Mouse (Mus musculus): ENCODE measurements around the gene Gpr142. TPM values are rescaled to one million over a fixed set of nuclear protein-coding genes. Genes with fewer than 3 reads are reported as not detected.

Gpr142 gene
- polyA plus RNA-seq, 1 experiment, result not detected

DNA sequence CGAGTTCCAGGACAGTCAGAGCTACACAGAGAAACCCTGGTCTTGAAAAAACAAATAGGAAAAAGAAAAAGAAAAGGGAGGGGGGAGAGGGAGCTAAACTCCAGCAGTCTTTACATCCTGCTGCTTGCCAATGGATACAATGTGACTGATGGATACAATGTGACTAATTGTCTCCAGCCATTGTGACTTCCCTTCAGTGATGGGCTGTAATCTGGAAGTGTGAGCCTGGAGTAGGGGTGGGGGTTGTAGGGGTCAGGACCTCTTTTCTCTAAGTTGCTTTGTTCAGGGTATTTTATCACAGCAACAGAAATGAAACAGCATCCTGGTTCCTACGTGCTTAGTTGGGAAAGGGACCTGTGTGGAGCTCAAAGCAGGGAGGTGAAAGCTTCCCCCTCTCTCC is 20.4 kb downstream of the Gpr142 start:
- Histone ChIP-seq H3K27me3 (ENCODE audit: control insufficient read depth, insufficient read depth, insufficient read length) (no peaks in the 10 kb centered on the region), H3K79me3 (ENCODE audit: low read depth) (no peaks in the 10 kb centered on the region), H3K4me3 (ENCODE audit: insufficient read depth, poor library complexity, severe bottlenecking) (no peak overlapping the region), H3K79me2 (ENCODE audit: control insufficient read depth, insufficient read depth) (no peaks in the 10 kb centered on the region), H3ac (ENCODE audit: control insufficient read depth, insufficient read length, low read depth) (no peak overlapping the region), H3K36me3 (ENCODE audit: control insufficient read depth, insufficient read depth) (no peaks in the 10 kb centered on the region)
- no peak for TF ChIP-seq USF1 (IDR thresholded peaks at IDR 0.05; ENCODE audit: low read depth)
- no peak for TF ChIP-seq CTCF (IDR thresholded peaks at IDR 0.05; ENCODE audit: control insufficient read depth, insufficient read depth, insufficient read length)
- no peak for TF ChIP-seq FOSL1 (IDR thresholded peaks at IDR 0.05; ENCODE audit: insufficient read depth, low read length, poor library complexity, severe bottlenecking)
- no peak for TF ChIP-seq CEBPB (IDR thresholded peaks at IDR 0.05; ENCODE audit: low read depth)
- TF ChIP-seq MYOG (IDR thresholded peaks at IDR 0.05; ENCODE audit: control insufficient read depth, extremely low read depth, insufficient read length), result no peak
- TF ChIP-seq MAX (IDR thresholded peaks at IDR 0.05), result no peak
- TF ChIP-seq MYOD1 (IDR thresholded peaks at IDR 0.05; ENCODE audit: control insufficient read depth, insufficient read length, low read depth), result no peak

DNA sequence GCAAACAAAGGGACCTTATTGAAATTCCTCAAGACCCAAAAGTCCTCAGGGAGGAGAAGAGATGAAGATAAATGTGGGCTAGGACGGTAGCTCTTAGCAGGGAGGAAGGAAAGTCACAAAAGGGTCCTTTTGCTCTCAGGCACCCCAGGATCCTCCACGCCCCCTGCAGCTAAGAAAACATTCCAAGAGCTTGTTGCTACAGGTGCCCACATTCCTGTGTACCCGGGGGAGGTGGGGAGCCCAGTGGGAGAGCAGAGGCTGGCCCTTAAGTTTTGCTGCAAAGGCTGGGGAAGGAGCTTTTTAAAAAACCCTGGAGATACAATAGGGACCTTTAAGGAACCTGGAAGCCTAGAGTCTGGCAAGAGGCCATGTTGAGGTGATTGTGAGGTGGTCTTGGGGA is 21.7 kb downstream of the Gpr142 start:
- Histone ChIP-seq H3ac (ENCODE audit: control insufficient read depth, insufficient read length, low read depth) (no peak overlapping the region), H3K27me3 (ENCODE audit: control insufficient read depth, insufficient read depth, insufficient read length) (no peaks in the 10 kb centered on the region), H3K4me3 (ENCODE audit: insufficient read depth, poor library complexity, severe bottlenecking) (no peak overlapping the region), H3K79me3 (ENCODE audit: low read depth) (no peaks in the 10 kb centered on the region), H3K79me2 (ENCODE audit: control insufficient read depth, insufficient read depth) (no peaks in the 10 kb centered on the region), H3K36me3 (ENCODE audit: control insufficient read depth, insufficient read depth) (no peaks in the 10 kb centered on the region)
- no peak for TF ChIP-seq FOSL1 (IDR thresholded peaks at IDR 0.05; ENCODE audit: insufficient read depth, low read length, poor library complexity, severe bottlenecking)
- no peak for TF ChIP-seq MYOG (IDR thresholded peaks at IDR 0.05; ENCODE audit: control insufficient read depth, extremely low read depth, insufficient read length)
- TF ChIP-seq MYOD1 (IDR thresholded peaks at IDR 0.05; ENCODE audit: control insufficient read depth, insufficient read length, low read depth), result no peak
- no peak for TF ChIP-seq USF1 (IDR thresholded peaks at IDR 0.05; ENCODE audit: low read depth)
- no peak for TF ChIP-seq CEBPB (IDR thresholded peaks at IDR 0.05; ENCODE audit: low read depth)
- TF ChIP-seq MAX (IDR thresholded peaks at IDR 0.05), result no peak
- TF ChIP-seq CTCF (IDR thresholded peaks at IDR 0.05; ENCODE audit: control insufficient read depth, insufficient read depth, insufficient read length), result no peak

DNA sequence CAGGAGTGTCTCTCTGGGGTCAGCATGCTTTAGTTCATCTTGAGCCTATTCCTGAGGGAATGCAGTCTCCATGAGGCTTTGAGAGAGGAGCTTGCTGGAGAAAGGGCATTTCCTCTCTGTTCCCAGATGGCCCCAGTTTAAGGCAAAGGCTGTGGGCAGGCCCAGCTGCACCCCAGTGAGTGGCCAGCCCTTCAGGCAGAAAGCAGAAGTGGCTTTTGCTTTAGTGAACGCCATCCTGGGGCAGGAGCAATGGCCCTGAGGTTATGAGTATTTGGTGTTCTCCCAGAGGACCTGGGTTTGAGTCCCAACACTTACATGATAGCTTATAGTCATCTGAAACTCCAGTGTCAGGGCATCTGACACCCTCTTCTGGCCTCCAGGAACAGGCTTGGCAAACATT is 22.6 kb downstream of the Gpr142 start:
- no peaks in the 10 kb centered on the region for H3K27me3 ChIP-seq (ENCODE audit: control insufficient read depth, insufficient read depth, insufficient read length)
- H3K36me3 ChIP-seq (ENCODE audit: control insufficient read depth, insufficient read depth), result no peaks in the 10 kb centered on the region
- no peaks in the 10 kb centered on the region for H3K79me2 ChIP-seq (ENCODE audit: control insufficient read depth, insufficient read depth)
- no peaks in the 10 kb centered on the region for H3K79me3 ChIP-seq (ENCODE audit: low read depth)
- H3ac ChIP-seq (ENCODE audit: control insufficient read depth, insufficient read length, low read depth), result no peak overlapping the region
- TF ChIP-seq FOSL1 (IDR thresholded peaks at IDR 0.05; ENCODE audit: insufficient read depth, low read length, poor library complexity, severe bottlenecking), result no peak
- no peak for TF ChIP-seq CTCF (IDR thresholded peaks at IDR 0.05; ENCODE audit: control insufficient read depth, insufficient read depth, insufficient read length)
- TF ChIP-seq MAX (IDR thresholded peaks at IDR 0.05), result no peak
- no peak for TF ChIP-seq USF1 (IDR thresholded peaks at IDR 0.05; ENCODE audit: low read depth)
- TF ChIP-seq CEBPB (IDR thresholded peaks at IDR 0.05; ENCODE audit: low read depth), result no peak
- TF ChIP-seq MYOD1 (IDR thresholded peaks at IDR 0.05; ENCODE audit: control insufficient read depth, insufficient read length, low read depth), result no peak
- TF ChIP-seq MYOG (IDR thresholded peaks at IDR 0.05; ENCODE audit: control insufficient read depth, extremely low read depth, insufficient read length), result no peak
- H3K4me3 ChIP-seq (ENCODE audit: insufficient read depth, poor library complexity, severe bottlenecking), result no peak overlapping the region

DNA sequence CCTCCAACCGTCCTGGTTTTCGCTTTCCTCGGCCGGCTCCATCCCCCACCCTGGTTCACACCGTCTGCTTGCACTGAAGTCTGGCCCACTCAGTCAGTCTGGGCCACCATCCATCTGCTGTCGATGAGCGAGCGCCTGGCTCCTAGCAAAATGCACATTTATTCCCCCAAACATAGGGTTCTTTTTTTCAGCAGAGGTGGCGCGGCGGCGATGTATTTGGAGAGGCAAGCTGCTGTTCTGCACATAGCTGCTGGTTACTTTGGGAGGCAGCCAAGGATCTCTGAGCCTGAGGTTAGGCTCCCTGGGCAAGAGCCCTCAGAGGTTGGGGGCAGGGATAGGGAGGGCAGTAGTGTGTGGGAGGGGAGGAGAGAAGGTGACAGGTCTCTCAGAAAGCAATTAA is 24.0 kb downstream of the Gpr142 start:
- H3K4me3 ChIP-seq (ENCODE audit: insufficient read depth, poor library complexity, severe bottlenecking), result no peak overlapping the region

DNA sequence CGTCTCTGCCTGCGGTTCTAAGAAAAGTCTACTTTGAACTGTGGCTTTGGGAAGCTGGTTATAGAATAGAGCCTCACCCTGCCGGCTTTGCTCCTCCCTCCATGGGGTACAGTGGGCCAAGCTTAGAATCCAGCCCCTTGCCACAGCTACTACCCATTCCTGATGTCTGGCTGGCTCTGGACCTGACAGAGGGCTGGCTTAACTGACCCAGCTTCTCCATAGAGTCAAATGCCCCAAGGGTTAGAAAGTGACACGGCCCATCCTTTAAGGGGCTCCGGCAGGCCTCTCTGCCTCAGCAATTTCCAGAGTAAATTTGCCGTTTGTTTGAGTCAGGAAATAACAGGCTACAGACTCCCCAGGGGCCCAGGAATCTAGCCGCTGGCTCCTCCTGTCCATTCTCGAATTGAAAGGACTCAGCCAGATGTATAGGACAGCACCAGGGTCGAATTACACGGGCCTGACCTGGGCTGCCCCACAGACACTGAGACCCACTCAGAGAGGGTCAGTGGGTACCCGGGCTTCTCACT is 24.5 kb downstream of the Gpr142 start:
- TF ChIP-seq MYOD1 (IDR thresholded peaks at IDR 0.05; ENCODE audit: control insufficient read depth, insufficient read length, low read depth), result no peak
- no peak for TF ChIP-seq FOSL1 (IDR thresholded peaks at IDR 0.05; ENCODE audit: insufficient read depth, low read length, poor library complexity, severe bottlenecking)
- no peak for TF ChIP-seq MAX (IDR thresholded peaks at IDR 0.05)
- TF ChIP-seq USF1 (IDR thresholded peaks at IDR 0.05; ENCODE audit: low read depth), result no peak
- no peak for TF ChIP-seq MYOG (IDR thresholded peaks at IDR 0.05; ENCODE audit: control insufficient read depth, extremely low read depth, insufficient read length)
- TF ChIP-seq CEBPB (IDR thresholded peaks at IDR 0.05; ENCODE audit: low read depth), result no peak
- no peak for TF ChIP-seq CTCF (IDR thresholded peaks at IDR 0.05; ENCODE audit: control insufficient read depth, insufficient read depth, insufficient read length)
- Histone ChIP-seq H3K4me3 (ENCODE audit: insufficient read depth, poor library complexity, severe bottlenecking) (no peak overlapping the region), H3K79me2 (ENCODE audit: control insufficient read depth, insufficient read depth) (no peaks in the 10 kb centered on the region), H3K27me3 (ENCODE audit: control insufficient read depth, insufficient read depth, insufficient read length) (no peaks in the 10 kb centered on the region), H3ac (ENCODE audit: control insufficient read depth, insufficient read length, low read depth) (no peak overlapping the region), H3K79me3 (ENCODE audit: low read depth) (no peaks in the 10 kb centered on the region), H3K36me3 (ENCODE audit: control insufficient read depth, insufficient read depth) (no peaks in the 10 kb centered on the region)

More for the DNA sequence above, 24.0 kb downstream of the Gpr142 start:
- H3ac ChIP-seq (ENCODE audit: control insufficient read depth, insufficient read length, low read depth), result no peak overlapping the region
- no peaks in the 10 kb centered on the region for H3K36me3 ChIP-seq (ENCODE audit: control insufficient read depth, insufficient read depth)
- H3K27me3 ChIP-seq (ENCODE audit: control insufficient read depth, insufficient read depth, insufficient read length), result no peaks in the 10 kb centered on the region
- TF ChIP-seq MYOG (IDR thresholded peaks at IDR 0.05; ENCODE audit: control insufficient read depth, extremely low read depth, insufficient read length) (no peak), CTCF (IDR thresholded peaks at IDR 0.05; ENCODE audit: control insufficient read depth, insufficient read depth, insufficient read length) (no peak), MYOD1 (IDR thresholded peaks at IDR 0.05; ENCODE audit: control insufficient read depth, insufficient read length, low read depth) (no peak), CEBPB (IDR thresholded peaks at IDR 0.05; ENCODE audit: low read depth) (no peak), USF1 (IDR thresholded peaks at IDR 0.05; ENCODE audit: low read depth) (no peak), FOSL1 (IDR thresholded peaks at IDR 0.05; ENCODE audit: insufficient read depth, low read length, poor library complexity, severe bottlenecking) (no peak), MAX (IDR thresholded peaks at IDR 0.05) (no peak)
- no peaks in the 10 kb centered on the region for H3K79me2 ChIP-seq (ENCODE audit: control insufficient read depth, insufficient read depth)
- no peaks in the 10 kb centered on the region for H3K79me3 ChIP-seq (ENCODE audit: low read depth)
